Mouse (Mus musculus): ENCODE data around the gene Olfr693. TPM values are rescaled to one million over a fixed set of nuclear protein-coding genes. Genes with fewer than 3 reads are reported as not detected.

Olfr693 gene
- polyA plus RNA-seq, 1 experiment from 2014 or later: not detected

DNA sequence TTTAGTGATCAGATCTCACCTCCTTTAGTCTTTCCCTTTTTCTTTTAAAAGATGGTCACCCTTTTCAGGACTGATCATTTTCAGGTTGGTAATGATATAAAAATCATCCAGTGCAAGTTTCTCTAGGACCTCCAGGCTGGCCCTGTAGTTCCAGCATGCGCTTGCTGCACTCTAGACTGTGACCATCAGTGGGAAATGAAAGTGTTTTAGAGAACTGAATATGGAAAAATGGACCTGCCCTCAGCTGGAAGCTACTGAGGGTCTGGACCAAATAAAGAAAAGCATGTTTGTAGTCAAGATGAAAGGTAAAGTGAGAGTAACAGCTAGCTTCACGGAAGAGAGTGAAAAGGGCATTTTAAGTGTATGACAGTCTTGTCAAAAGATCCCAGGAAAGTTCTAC is 5.0 kb upstream of the Olfr693 start:
- ATAC-seq (ENCODE audit: insufficient number of reproducible peaks, insufficient read depth, low FRiP score, low read depth): no peak
- no peaks in the 10 kb centered on the region for H3K9me3 ChIP-seq (ENCODE audit: control insufficient read depth, low read length)
- no peaks in the 10 kb centered on the region for H3K4me1 ChIP-seq (ENCODE audit: control insufficient read depth in 2 of 2, insufficient read depth in 2 of 2, low read length in 2 of 2)
- no peak overlapping the region for H3K4me2 ChIP-seq (ENCODE audit: low read length)
- H3K9ac ChIP-seq (ENCODE audit: low read length): no peak overlapping the region
- H3K36me3 ChIP-seq (ENCODE audit: control insufficient read depth, insufficient read depth, low read length): no peaks in the 10 kb centered on the region
- no peak overlapping the region for H3K27ac ChIP-seq (replicated peaks in 1 of 2; ENCODE audit: control insufficient read depth in 1 of 2, insufficient read depth in 1 of 2, low read depth in 2 of 2, low read length in 2 of 2)
- no peaks in the 10 kb centered on the region for H3K27me3 ChIP-seq (ENCODE audit: control insufficient read depth, insufficient read depth, low read length)
- no peak overlapping the region for H3K4me3 ChIP-seq (ENCODE audit: control insufficient read depth in 1 of 2, insufficient read depth in 1 of 2, low read depth in 1 of 2, low read length in 2 of 2)
- 84% methylated on average over 2 of the region's 2 CpGs for WGBS

DNA sequence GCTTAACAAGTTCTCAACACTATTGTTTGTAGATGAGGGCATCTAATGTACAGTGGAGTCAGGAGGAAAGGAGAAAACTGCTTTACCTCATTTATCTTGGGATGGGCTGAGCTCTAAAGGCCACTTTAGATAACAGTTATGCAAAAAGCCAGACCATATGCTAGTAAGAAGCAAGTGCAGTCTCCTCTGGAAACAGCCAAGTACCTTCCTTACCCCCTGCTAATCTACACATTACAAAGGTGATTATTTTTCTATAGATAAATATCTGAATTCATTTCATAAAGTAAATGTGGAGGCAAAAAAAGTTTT is 28.1 kb downstream of the Olfr693 start:
- ATAC-seq (ENCODE audit: insufficient number of reproducible peaks, insufficient read depth, low FRiP score, low read depth): no peak
- no peaks in the 10 kb centered on the region for H3K4me1 ChIP-seq (ENCODE audit: control insufficient read depth in 2 of 2, insufficient read depth in 2 of 2, low read length in 2 of 2)
- H3K36me3 ChIP-seq (ENCODE audit: control insufficient read depth, insufficient read depth, low read length): no peaks in the 10 kb centered on the region

GRCm38 (mm10) chr7:106651555-106652343 is 28.6 kb downstream of the Olfr693 start:
- H3K9ac ChIP-seq (ENCODE audit: low read length): no peak overlapping the region
- no peak overlapping the region for H3K4me3 ChIP-seq (ENCODE audit: control insufficient read depth in 1 of 2, insufficient read depth in 1 of 2, low read depth in 1 of 2, low read length in 2 of 2)
- H3K27ac ChIP-seq (replicated peaks in 1 of 2; ENCODE audit: control insufficient read depth in 1 of 2, insufficient read depth in 1 of 2, low read depth in 2 of 2, low read length in 2 of 2): no peak overlapping the region
- H3K4me1 ChIP-seq (ENCODE audit: control insufficient read depth in 2 of 2, insufficient read depth in 2 of 2, low read length in 2 of 2): no peaks in the 10 kb centered on the region
- no peaks in the 10 kb centered on the region for H3K27me3 ChIP-seq (ENCODE audit: control insufficient read depth, insufficient read depth, low read length)
- no peaks in the 10 kb centered on the region for H3K9me3 ChIP-seq (ENCODE audit: control insufficient read depth, low read length)
- no peaks in the 10 kb centered on the region for H3K36me3 ChIP-seq (ENCODE audit: control insufficient read depth, insufficient read depth, low read length)
- no peak overlapping the region for H3K4me2 ChIP-seq (ENCODE audit: low read length)
- ATAC-seq (ENCODE audit: insufficient number of reproducible peaks, insufficient read depth, low FRiP score, low read depth): no peak

More for the DNA sequence above, 28.1 kb downstream of the Olfr693 start:
- Histone ChIP-seq H3K9me3 (ENCODE audit: control insufficient read depth, low read length) (no peaks in the 10 kb centered on the region), H3K4me3 (ENCODE audit: control insufficient read depth in 1 of 2, insufficient read depth in 1 of 2, low read depth in 1 of 2, low read length in 2 of 2) (no peak overlapping the region), H3K4me2 (ENCODE audit: low read length) (no peak overlapping the region), H3K27me3 (ENCODE audit: control insufficient read depth, insufficient read depth, low read length) (no peaks in the 10 kb centered on the region), H3K27ac (replicated peaks in 1 of 2; ENCODE audit: control insufficient read depth in 1 of 2, insufficient read depth in 1 of 2, low read depth in 2 of 2, low read length in 2 of 2) (no peak overlapping the region), H3K9ac (ENCODE audit: low read length) (no peak overlapping the region)

- H3K27me3 ChIP-seq (ENCODE audit: control insufficient read depth, insufficient read depth, low read length): no peaks in the 10 kb centered on the region
- H3K36me3 ChIP-seq (ENCODE audit: control insufficient read depth, insufficient read depth, low read length): no peaks in the 10 kb centered on the region
- no peak overlapping the region for H3K4me2 ChIP-seq (ENCODE audit: low read length)
- no peaks in the 10 kb centered on the region for H3K9me3 ChIP-seq (ENCODE audit: control insufficient read depth, low read length)
- no peak overlapping the region for H3K9ac ChIP-seq (ENCODE audit: low read length)
- no peak overlapping the region for H3K4me3 ChIP-seq (ENCODE audit: control insufficient read depth in 1 of 2, insufficient read depth in 1 of 2, low read depth in 1 of 2, low read length in 2 of 2)
- H3K27ac ChIP-seq (replicated peaks in 1 of 2; ENCODE audit: control insufficient read depth in 1 of 2, insufficient read depth in 1 of 2, low read depth in 2 of 2, low read length in 2 of 2): no peak overlapping the region
- 63% methylated on average over 1 of the region's 1 CpGs for WGBS
- no peak for ATAC-seq (ENCODE audit: insufficient number of reproducible peaks, insufficient read depth, low FRiP score, low read depth)
- no peaks in the 10 kb centered on the region for H3K4me1 ChIP-seq (ENCODE audit: control insufficient read depth in 2 of 2, insufficient read depth in 2 of 2, low read length in 2 of 2)
Observed at GRCm38 (mm10) chr7:106649774-106650173, 30.6 kb downstream of the Olfr693 start.

DNA sequence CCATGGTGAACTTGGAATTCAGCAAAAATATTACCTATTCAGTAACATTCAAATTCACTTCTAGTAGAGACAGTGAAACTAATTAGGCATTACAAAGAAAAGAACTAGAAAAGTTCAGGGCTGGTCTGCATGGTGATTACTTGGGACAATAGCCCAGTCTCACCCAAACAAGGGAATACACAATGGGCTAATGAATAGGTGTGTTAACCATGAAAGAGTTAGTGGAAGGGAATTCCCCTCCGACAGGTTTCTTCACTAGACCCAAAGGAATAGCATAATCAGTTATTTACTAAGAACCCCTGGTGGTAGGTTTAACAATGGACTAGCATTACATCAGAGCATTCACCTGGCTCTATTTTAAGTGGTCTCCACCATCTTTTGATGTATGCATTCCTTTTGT is 35.1 kb downstream of the Olfr693 start:
- Histone ChIP-seq H3K4me2 (ENCODE audit: low read length) (no peak overlapping the region), H3K36me3 (ENCODE audit: control insufficient read depth, insufficient read depth, low read length) (no peaks in the 10 kb centered on the region), H3K4me1 (ENCODE audit: control insufficient read depth in 2 of 2, insufficient read depth in 2 of 2, low read length in 2 of 2) (no peaks in the 10 kb centered on the region), H3K27ac (replicated peaks in 1 of 2; ENCODE audit: control insufficient read depth in 1 of 2, insufficient read depth in 1 of 2, low read depth in 2 of 2, low read length in 2 of 2) (no peak overlapping the region), H3K9ac (ENCODE audit: low read length) (no peak overlapping the region), H3K4me3 (ENCODE audit: control insufficient read depth in 1 of 2, insufficient read depth in 1 of 2, low read depth in 1 of 2, low read length in 2 of 2) (no peak overlapping the region), H3K9me3 (ENCODE audit: control insufficient read depth, low read length) (no peaks in the 10 kb centered on the region), H3K27me3 (ENCODE audit: control insufficient read depth, insufficient read depth, low read length) (no peaks in the 10 kb centered on the region)
- ATAC-seq (ENCODE audit: insufficient number of reproducible peaks, insufficient read depth, low FRiP score, low read depth): no peak
- WGBS: 80% methylated on average over 1 of the region's 1 CpGs

DNA sequence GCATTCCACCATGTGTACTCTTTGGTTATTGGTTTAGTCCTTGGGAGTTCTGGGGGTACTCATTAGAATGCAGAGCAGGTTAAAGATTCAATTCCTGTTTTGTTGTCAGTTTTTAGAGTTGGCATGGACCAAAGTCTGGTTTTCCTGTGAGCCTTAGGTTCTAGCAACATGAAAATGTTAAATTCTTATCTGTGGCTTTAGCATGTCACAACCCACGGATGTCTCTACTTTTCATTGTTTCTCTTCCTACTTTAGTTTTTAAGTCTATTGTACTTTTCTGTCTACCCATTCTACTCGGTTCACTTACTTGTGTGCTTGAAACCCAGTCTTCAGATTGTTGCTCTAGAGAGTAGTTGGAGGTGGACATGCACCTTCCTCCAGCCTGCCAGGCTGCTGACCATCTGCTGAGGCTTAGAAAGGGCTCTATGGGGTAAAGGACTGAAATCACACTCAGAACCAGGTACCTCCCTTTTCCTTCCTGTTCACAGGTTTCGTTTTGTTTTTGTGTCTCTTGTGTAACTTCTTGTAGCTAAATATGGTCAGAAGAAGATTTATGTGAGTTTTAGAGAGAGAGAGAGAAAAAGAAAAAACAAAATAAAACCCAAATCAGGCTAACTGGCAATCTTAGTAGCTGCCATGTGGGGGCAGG is 36.0 kb downstream of the Olfr693 start:
- H3K4me1 ChIP-seq (ENCODE audit: control insufficient read depth in 2 of 2, insufficient read depth in 2 of 2, low read length in 2 of 2): no peaks in the 10 kb centered on the region
- WGBS: 60% methylated on average over 3 of the region's 3 CpGs
- H3K9me3 ChIP-seq (ENCODE audit: control insufficient read depth, low read length): no peaks in the 10 kb centered on the region
- H3K27me3 ChIP-seq (ENCODE audit: control insufficient read depth, insufficient read depth, low read length): no peaks in the 10 kb centered on the region
- ATAC-seq (ENCODE audit: insufficient number of reproducible peaks, insufficient read depth, low FRiP score, low read depth): no peak
- H3K27ac ChIP-seq (replicated peaks in 1 of 2; ENCODE audit: control insufficient read depth in 1 of 2, insufficient read depth in 1 of 2, low read depth in 2 of 2, low read length in 2 of 2): no peak overlapping the region
- H3K4me3 ChIP-seq (ENCODE audit: control insufficient read depth in 1 of 2, insufficient read depth in 1 of 2, low read depth in 1 of 2, low read length in 2 of 2): no peak overlapping the region
- no peak overlapping the region for H3K9ac ChIP-seq (ENCODE audit: low read length)
- H3K4me2 ChIP-seq (ENCODE audit: low read length): no peak overlapping the region
- H3K36me3 ChIP-seq (ENCODE audit: control insufficient read depth, insufficient read depth, low read length): no peaks in the 10 kb centered on the region

DNA sequence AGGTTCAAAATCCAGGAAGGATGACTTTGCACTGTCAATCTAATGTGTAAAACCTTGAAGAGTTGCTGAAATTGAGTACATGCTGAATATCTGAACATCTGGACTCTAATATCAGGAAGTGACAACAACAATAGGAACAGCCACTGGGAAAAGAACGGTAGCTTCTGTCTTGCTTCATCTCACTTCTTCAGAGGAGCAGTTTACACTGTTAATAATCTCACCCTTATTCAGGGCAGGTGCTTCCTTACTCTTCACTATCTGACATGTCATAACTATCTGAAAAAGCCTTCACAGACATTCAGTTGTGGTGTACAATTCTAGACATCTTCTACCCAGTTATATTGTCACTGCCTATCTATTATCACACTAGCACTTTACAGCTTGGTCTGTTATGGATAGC is 39.5 kb downstream of the Olfr693 start:
- H3K27me3 ChIP-seq (ENCODE audit: control insufficient read depth, insufficient read depth, low read length): no peaks in the 10 kb centered on the region
- no peak overlapping the region for H3K4me2 ChIP-seq (ENCODE audit: low read length)
- no peak overlapping the region for H3K9ac ChIP-seq (ENCODE audit: low read length)
- no peaks in the 10 kb centered on the region for H3K4me1 ChIP-seq (ENCODE audit: control insufficient read depth in 2 of 2, insufficient read depth in 2 of 2, low read length in 2 of 2)
- no peaks in the 10 kb centered on the region for H3K9me3 ChIP-seq (ENCODE audit: control insufficient read depth, low read length)
- WGBS: 79% methylated on average over 1 of the region's 1 CpGs
- H3K27ac ChIP-seq (replicated peaks in 1 of 2; ENCODE audit: control insufficient read depth in 1 of 2, insufficient read depth in 1 of 2, low read depth in 2 of 2, low read length in 2 of 2): no peak overlapping the region
- no peak overlapping the region for H3K4me3 ChIP-seq (ENCODE audit: control insufficient read depth in 1 of 2, insufficient read depth in 1 of 2, low read depth in 1 of 2, low read length in 2 of 2)
- ATAC-seq (ENCODE audit: insufficient number of reproducible peaks, insufficient read depth, low FRiP score, low read depth): no peak
- no peaks in the 10 kb centered on the region for H3K36me3 ChIP-seq (ENCODE audit: control insufficient read depth, insufficient read depth, low read length)

- H3K4me2 ChIP-seq (ENCODE audit: low read length): no peak overlapping the region
- no peak for ATAC-seq (ENCODE audit: insufficient number of reproducible peaks, insufficient read depth, low FRiP score, low read depth)
- no peaks in the 10 kb centered on the region for H3K36me3 ChIP-seq (ENCODE audit: control insufficient read depth, insufficient read depth, low read length)
- H3K9me3 ChIP-seq (ENCODE audit: control insufficient read depth, low read length): no peaks in the 10 kb centered on the region
- no peaks in the 10 kb centered on the region for H3K27me3 ChIP-seq (ENCODE audit: control insufficient read depth, insufficient read depth, low read length)
- no peaks in the 10 kb centered on the region for H3K4me1 ChIP-seq (ENCODE audit: control insufficient read depth in 2 of 2, insufficient read depth in 2 of 2, low read length in 2 of 2)
- H3K9ac ChIP-seq (ENCODE audit: low read length): no peak overlapping the region
- H3K4me3 ChIP-seq (ENCODE audit: control insufficient read depth in 1 of 2, insufficient read depth in 1 of 2, low read depth in 1 of 2, low read length in 2 of 2): no peak overlapping the region
- WGBS: 68% methylated on average over 4 of the region's 4 CpGs
- H3K27ac ChIP-seq (replicated peaks in 1 of 2; ENCODE audit: control insufficient read depth in 1 of 2, insufficient read depth in 1 of 2, low read depth in 2 of 2, low read length in 2 of 2): no peak overlapping the region
Observed at GRCm38 (mm10) chr7:106635560-106635959, 44.8 kb downstream of the Olfr693 start.

Measured in heart, embryonic 14.5 days (tissue).